Mouse (Mus musculus) heart, adult 9 months (tissue): Measurements from ENCODE around the gene Med12l.

ENCODE experiments used
- DNase-seq, 2 experiments: peaks; one replicate each; pipeline ENCODE4 v3.0.0; 2022; ENCODE audit warnings: low spot score in 2 of 2

Med12l gene

GRCm38 (mm10) chr3:59187336-59187735, 181.7 kb downstream of the Med12l start:
- no peak for DNase-seq

- DNase-seq: no peak
Observed at GRCm38 (mm10) chr3:59191674-59192073, 186.0 kb downstream of the Med12l start.

GRCm38 (mm10) chr3:59194099-59194498, 188.5 kb downstream of the Med12l start:
- DNase-seq: no peak

GRCm38 (mm10) chr3:59194938-59195337, 189.3 kb downstream of the Med12l start, which contains the start of gene Gpr87:
Gene Gpr87, minus strand, starts transcription at chr3:59195104.
- DNase-seq: no peak

GRCm38 (mm10) chr3:59197329-59197948, 191.8 kb downstream of the Med12l start:
- no peak for DNase-seq

GRCm38 (mm10) chr3:59203802-59204520, 198.3 kb downstream of the Med12l start:
- DNase-seq: no peak

GRCm38 (mm10) chr3:59204719-59205503, 199.3 kb downstream of the Med12l start:
- no peak for DNase-seq

GRCm38 (mm10) chr3:59205941-59206340, 200.3 kb downstream of the Med12l start:
- no peak for DNase-seq

- DNase-seq: peak in 1 of 2 experiments; percentile 59
Observed at GRCm38 (mm10) chr3:59208650-59209548, 203.3 kb downstream of the Med12l start.

GRCm38 (mm10) chr3:59210089-59210488, 204.5 kb downstream of the Med12l start:
- DNase-seq: no peak

- DNase-seq: no peak
Observed at GRCm38 (mm10) chr3:59210727-59211126, 205.1 kb downstream of the Med12l start, which contains the start of gene P2ry13. Gene P2ry13, minus strand, starts transcription at chr3:59210882.

- peak in 1 of 2 experiments; percentile 47 for DNase-seq
Observed at GRCm38 (mm10) chr3:59211784-59212183, 206.2 kb downstream of the Med12l start.

GRCm38 (mm10) chr3:59212404-59212803, 206.8 kb downstream of the Med12l start:
- no peak for DNase-seq

- DNase-seq: no peak
Observed at GRCm38 (mm10) chr3:59217211-59217610, 211.6 kb downstream of the Med12l start.

- no peak for DNase-seq
Observed at GRCm38 (mm10) chr3:59219326-59219725, 213.7 kb downstream of the Med12l start.

- no peak for DNase-seq
Observed at GRCm38 (mm10) chr3:59222303-59222702, 216.7 kb downstream of the Med12l start.

- DNase-seq: no peak
Observed at GRCm38 (mm10) chr3:59225411-59225810, 219.8 kb downstream of the Med12l start.

GRCm38 (mm10) chr3:59227696-59228095, 222.1 kb downstream of the Med12l start:
- DNase-seq: no peak

GRCm38 (mm10) chr3:59228730-59229551, 223.3 kb downstream of the Med12l start:
- DNase-seq: peak; percentile 60 to 79

GRCm38 (mm10) chr3:59230912-59231311, 225.3 kb downstream of the Med12l start:
- DNase-seq: no peak
